Mouse (Mus musculus): Measurements from ENCODE around the gene Dmac2. TPM values are rescaled to one million over a fixed set of nuclear protein-coding genes. Genes with fewer than 3 reads are reported as not detected.

The Dmac2 gene
- total RNA-seq, 1 experiment from 2014 or later: 33.7 TPM

GRCm38 (mm10) chr7:25611501-25611900 is 7.7 kb upstream of the Dmac2 start:
- no peak for ATAC-seq (replicated peaks in 1 of 2; ENCODE audit: insufficient read depth in 1 of 2, low FRiP score in 2 of 2, low TSS enrichment in 1 of 2, low read depth in 1 of 2, poor library complexity in 2 of 2, severe bottlenecking in 2 of 2)

- ATAC-seq (replicated peaks in 1 of 2; ENCODE audit: insufficient read depth in 1 of 2, low FRiP score in 2 of 2, low TSS enrichment in 1 of 2, low read depth in 1 of 2, poor library complexity in 2 of 2, severe bottlenecking in 2 of 2): no peak
Measured at GRCm38 (mm10) chr7:25614086-25614485, 5.1 kb upstream of the Dmac2 start.

DNA sequence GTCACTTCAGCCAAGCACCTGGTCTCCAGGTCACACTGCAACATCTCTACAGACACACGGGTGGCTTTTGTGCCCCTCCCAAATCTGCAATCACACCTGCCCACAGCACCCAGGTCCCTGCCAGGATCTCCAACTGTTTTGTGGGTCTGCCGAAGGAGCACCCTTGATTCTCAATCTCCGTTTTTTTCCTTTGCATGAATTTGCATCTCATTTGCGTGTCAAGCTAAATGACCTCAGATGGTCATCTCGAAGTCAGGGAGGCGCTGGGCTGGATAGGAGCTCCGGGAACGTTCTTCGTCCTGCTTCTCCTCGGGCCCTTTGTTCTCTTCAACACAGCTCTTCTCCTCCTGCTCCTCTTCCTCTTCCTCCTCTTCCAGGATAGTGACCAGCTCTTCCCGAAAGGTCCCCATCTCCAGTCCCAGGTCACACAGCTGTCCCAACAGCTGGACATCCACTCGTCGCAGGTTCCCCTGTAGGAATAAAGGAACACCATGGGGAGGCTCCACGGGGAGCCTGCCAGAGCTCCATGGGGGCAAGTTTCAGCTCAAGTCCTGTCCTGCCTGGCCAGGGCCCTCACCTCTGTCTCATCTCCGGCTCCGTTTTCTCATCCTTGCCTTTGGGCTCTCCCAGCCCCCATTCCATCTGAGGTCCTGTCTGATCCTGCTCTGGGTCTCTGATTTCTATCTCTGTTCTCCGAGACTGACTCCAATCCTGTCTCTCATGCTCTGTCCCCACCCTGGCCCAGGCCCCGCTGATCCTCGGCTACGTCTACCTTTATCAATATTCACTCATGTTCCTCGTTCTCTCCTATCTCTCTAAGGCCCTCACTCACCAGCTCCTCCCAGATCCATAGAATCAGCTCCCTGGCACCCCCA is 4.1 kb upstream of the Dmac2 start:
- ATAC-seq (replicated peaks in 1 of 2; ENCODE audit: insufficient read depth in 1 of 2, low FRiP score in 2 of 2, low TSS enrichment in 1 of 2, low read depth in 1 of 2, poor library complexity in 2 of 2, severe bottlenecking in 2 of 2): no peak

GRCm38 (mm10) chr7:25615706-25616011 is 3.6 kb upstream of the Dmac2 start, which contains the start of gene Erich4:
Erich4 (minus strand) TSS chr7:25615892.
- no peak for ATAC-seq (replicated peaks in 1 of 2; ENCODE audit: insufficient read depth in 1 of 2, low FRiP score in 2 of 2, low TSS enrichment in 1 of 2, low read depth in 1 of 2, poor library complexity in 2 of 2, severe bottlenecking in 2 of 2)

DNA sequence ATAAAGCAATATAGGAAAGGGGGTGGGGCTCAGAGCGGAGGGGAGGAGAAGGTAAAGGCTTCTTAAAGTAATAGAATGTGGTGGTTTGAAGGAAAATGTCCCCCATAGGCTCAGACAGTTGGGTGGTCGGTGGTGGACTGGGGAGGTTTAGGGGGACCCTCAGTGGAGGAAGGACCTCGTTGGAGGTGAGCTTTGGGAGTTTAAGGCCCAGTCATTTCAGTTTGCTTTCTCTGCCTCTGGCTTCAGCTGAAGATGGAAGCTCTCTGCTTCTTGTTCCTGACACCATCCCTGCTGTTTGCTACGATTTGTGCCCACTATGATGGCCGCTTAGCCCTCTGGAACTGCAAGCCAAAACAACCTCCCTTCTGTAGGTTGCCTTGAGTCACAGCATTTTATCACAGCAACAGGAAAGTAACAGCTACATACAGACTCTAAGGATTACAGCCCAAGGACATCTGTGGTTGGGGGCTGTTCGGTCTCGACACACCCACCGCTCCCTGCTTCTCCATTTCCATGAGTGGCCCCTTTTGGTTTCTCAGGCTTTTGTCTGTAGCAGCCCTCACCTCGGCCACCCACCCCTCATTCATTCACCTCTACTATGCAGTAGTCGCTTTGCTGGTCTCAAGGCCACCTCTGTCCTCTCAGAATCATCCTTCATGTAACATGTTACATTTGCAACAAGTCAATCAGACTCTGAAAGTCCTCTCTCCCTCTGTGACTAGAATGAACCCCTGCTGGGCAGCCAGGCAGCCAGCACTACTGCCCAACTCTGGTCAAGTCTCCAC is 1.6 kb upstream of the Dmac2 start:
- ATAC-seq (replicated peaks in 1 of 2; ENCODE audit: insufficient read depth in 1 of 2, low FRiP score in 2 of 2, low TSS enrichment in 1 of 2, low read depth in 1 of 2, poor library complexity in 2 of 2, severe bottlenecking in 2 of 2): no peak

DNA sequence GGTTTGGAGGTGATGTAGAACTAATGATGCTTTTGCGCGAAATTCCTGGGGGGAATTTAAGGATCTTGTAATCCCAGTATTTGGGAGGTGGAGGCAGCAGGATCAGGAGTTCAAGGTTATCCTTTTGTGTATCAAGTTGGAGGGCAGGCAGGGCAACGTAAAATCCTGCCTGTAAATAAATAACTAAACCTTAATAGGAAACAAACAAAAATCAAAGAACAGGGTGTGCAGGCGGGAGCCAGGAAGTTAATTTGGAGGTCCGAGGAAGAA is 443 bp downstream of the Dmac2 start:
- ATAC-seq (replicated peaks in 1 of 2; ENCODE audit: insufficient read depth in 1 of 2, low FRiP score in 2 of 2, low TSS enrichment in 1 of 2, low read depth in 1 of 2, poor library complexity in 2 of 2, severe bottlenecking in 2 of 2): no peak

GRCm38 (mm10) chr7:25620101-25620500 is 887 bp downstream of the Dmac2 start:
- ATAC-seq (replicated peaks in 1 of 2; ENCODE audit: insufficient read depth in 1 of 2, low FRiP score in 2 of 2, low TSS enrichment in 1 of 2, low read depth in 1 of 2, poor library complexity in 2 of 2, severe bottlenecking in 2 of 2): no peak

DNA sequence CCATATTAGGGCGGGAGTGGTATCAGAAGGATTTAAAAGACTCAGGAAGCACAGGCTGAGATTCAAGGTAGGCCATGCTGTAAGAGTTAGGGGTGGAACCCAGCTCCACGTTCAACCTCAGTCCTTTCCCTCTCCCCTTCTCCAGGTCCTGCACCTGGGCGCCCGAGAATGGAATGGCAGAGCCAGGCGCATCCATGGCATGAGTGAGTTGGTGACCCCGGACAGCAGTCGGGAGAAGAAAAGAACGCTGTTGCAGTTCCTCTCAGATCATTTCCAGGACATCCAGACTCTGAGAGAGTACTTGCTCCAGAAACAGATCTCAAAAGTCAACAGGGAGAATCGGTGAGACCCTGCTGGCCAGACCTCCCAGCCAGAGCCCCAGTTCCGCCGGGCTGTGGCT is 1.5 kb downstream of the Dmac2 start:
- no peak for ATAC-seq (replicated peaks in 1 of 2; ENCODE audit: insufficient read depth in 1 of 2, low FRiP score in 2 of 2, low TSS enrichment in 1 of 2, low read depth in 1 of 2, poor library complexity in 2 of 2, severe bottlenecking in 2 of 2)

DNA sequence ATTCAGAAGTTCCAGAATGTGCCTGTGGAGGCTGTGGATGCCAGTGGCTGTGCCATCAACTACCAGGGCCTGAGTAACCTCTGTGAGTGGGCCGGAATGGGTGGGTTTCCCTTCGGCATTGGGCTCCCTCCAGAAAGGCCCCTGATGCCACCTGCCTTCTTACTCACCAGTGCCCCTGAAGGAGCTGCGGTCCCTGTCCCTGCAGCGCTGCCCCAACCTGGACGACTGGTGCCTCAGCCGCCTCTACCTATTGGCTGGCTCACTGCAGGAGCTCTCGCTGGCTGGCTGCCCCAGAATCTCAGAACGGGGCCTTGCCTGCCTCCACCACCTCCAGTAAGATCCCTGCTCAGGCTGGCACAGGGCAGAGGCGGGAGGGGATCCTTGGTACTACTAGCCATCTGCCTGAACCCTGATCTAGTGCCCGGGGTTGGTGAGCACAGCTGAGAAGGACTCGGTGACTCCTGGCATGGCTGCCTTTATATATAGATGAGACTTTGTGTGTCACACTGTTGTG is 4.7 kb downstream of the Dmac2 start:
- no peak for ATAC-seq (replicated peaks in 1 of 2; ENCODE audit: insufficient read depth in 1 of 2, low FRiP score in 2 of 2, low TSS enrichment in 1 of 2, low read depth in 1 of 2, poor library complexity in 2 of 2, severe bottlenecking in 2 of 2)

DNA sequence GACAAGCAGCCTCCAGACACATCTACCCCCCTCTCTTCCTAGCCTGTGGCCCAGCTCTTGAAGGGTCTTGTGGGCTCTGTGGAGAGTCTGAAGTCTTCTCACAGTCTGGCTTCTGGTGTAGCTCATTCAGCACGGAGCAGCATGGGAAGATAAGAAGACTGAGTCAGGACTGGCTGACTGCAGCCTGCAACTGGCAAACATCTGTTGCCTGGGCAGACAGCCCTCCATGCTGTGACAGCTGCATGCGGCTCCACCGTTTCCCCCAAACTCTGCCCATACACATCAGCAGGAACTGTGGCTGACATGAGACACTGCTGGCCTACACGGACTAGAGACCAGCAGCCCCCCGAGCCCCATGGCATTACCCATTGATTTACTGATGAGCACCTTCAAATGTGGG is 5.6 kb downstream of the Dmac2 start:
- no peak for ATAC-seq (replicated peaks in 1 of 2; ENCODE audit: insufficient read depth in 1 of 2, low FRiP score in 2 of 2, low TSS enrichment in 1 of 2, low read depth in 1 of 2, poor library complexity in 2 of 2, severe bottlenecking in 2 of 2)

DNA sequence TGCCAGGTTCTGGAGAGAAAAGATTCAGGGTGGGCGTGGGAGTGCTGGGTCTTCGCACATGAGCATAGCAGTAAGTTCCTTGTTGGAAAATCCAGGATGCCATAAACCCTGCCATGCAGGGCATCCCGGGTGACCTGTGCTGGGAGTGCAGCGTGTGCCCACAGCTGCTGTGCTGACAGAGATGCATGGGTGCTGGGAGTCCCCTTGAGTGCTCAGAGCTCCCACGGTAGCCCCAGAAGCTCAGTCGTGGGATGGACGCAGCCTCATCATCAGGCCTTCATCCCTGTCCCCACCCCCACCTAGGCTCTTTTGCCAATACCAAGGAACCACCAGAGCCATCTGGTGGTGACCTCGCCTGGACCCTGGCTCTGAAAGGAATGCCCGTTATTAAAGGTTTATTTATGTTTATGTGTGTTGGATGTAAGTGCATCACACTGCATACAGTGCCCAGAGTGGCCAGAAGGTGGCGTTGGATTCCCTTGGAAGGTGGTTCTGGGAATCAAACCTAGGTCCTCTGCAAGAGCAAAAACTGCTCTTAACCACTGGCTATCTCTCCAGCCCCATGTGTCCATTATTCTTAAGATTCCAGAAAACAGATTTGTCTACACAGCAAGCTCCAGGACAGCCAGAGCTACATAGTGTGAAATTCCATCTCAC is 6.5 kb downstream of the Dmac2 start:
- peak in 1 of 2 experiments; percentile 35; a peak in 1 of 4 replicates for ATAC-seq (replicated peaks in 1 of 2; ENCODE audit: insufficient read depth in 1 of 2, low FRiP score in 2 of 2, low TSS enrichment in 1 of 2, low read depth in 1 of 2, poor library complexity in 2 of 2, severe bottlenecking in 2 of 2)

GRCm38 (mm10) chr7:25626509-25627430 is 7.6 kb downstream of the Dmac2 start, which contains the start of gene B3gnt8:
B3gnt8 (plus strand) TSS chr7:25626654.
- no peak; a peak in 1 of 4 replicates for ATAC-seq (replicated peaks in 1 of 2; ENCODE audit: insufficient read depth in 1 of 2, low FRiP score in 2 of 2, low TSS enrichment in 1 of 2, low read depth in 1 of 2, poor library complexity in 2 of 2, severe bottlenecking in 2 of 2)

GRCm38 (mm10) chr7:25627431-25628322 is 8.5 kb downstream of the Dmac2 start:
- peak; percentile 15 to 41; a peak in 2 of 4 replicates for ATAC-seq (replicated peaks in 1 of 2; ENCODE audit: insufficient read depth in 1 of 2, low FRiP score in 2 of 2, low TSS enrichment in 1 of 2, low read depth in 1 of 2, poor library complexity in 2 of 2, severe bottlenecking in 2 of 2)

- no peak for ATAC-seq (replicated peaks in 1 of 2; ENCODE audit: insufficient read depth in 1 of 2, low FRiP score in 2 of 2, low TSS enrichment in 1 of 2, low read depth in 1 of 2, poor library complexity in 2 of 2, severe bottlenecking in 2 of 2)
Measured at GRCm38 (mm10) chr7:25628323-25628620, 9.1 kb downstream of the Dmac2 start.

DNA sequence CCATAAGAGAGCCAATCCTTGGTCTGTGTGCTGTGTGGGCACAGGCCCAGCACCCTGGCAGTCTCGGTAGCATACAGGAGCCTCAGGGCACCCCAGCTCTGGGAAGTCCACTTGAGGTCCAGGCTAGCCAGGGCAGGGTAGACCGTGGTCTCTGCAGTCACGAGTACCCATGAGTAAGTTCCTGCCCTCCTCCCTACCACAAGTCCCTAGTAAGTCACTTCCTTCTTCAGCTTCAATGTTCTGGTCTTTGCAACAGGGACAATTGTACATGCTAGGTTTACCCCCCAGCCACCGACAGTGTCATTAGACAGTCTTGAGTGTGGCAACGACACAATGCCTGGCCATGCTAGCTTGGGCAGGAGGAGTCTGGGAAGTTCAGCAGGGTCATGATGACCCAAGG is 13.5 kb downstream of the Dmac2 start:
- ATAC-seq (replicated peaks in 1 of 2; ENCODE audit: insufficient read depth in 1 of 2, low FRiP score in 2 of 2, low TSS enrichment in 1 of 2, low read depth in 1 of 2, poor library complexity in 2 of 2, severe bottlenecking in 2 of 2): peak; percentile 68 to 79

GRCm38 (mm10) chr7:25636373-25636772 is 17.2 kb downstream of the Dmac2 start:
- no peak for ATAC-seq (replicated peaks in 1 of 2; ENCODE audit: insufficient read depth in 1 of 2, low FRiP score in 2 of 2, low TSS enrichment in 1 of 2, low read depth in 1 of 2, poor library complexity in 2 of 2, severe bottlenecking in 2 of 2)
